Mouse (Mus musculus) brown adipose tissue, adult 24 weeks (tissue): ENCODE results near the gene Clasp1. TPM values are rescaled to one million over a fixed set of nuclear protein-coding genes. Genes with fewer than 3 reads are reported as not detected.

Experiments used
- H3K27ac ChIP-seq: fragments of 200-500 bp; replicated peaks from 2 replicates; pipeline ENCODE4 v1.5.1; 2012; ENCODE audit warnings: low read depth, mild to moderate bottlenecking, low read length
- H3K4me1 ChIP-seq: fragments of 200-500 bp; 2 replicates; pipeline ENCODE4 v1.6.1; 2012; ENCODE audit warnings: low read length, mixed read lengths; ENCODE audit not compliant: control insufficient read depth, insufficient read depth, insufficient read length
- H3K4me3 ChIP-seq: fragments of 200-500 bp; 2 replicates; pipeline ENCODE4 v1.5.1; 2012; ENCODE audit warnings: low read depth, mild to moderate bottlenecking, low read length, moderate library complexity; ENCODE audit not compliant: insufficient read depth
- polyA plus RNA-seq: library from polyadenylated mRNA; stranded (reverse); fragments of >200 nt; gene quantifications from 2 replicates; pipeline ENCODE4 v1.2.4, GENCODE M21; 2012; ENCODE audit not compliant: missing spikeins, insufficient read depth, insufficient read length

Clasp1 gene
- polyA plus RNA-seq, 1 experiment = 11.5 TPM

- no peak overlapping the region for H3K27ac ChIP-seq
- no peak overlapping the region for H3K4me3 ChIP-seq
- no peaks in the 10 kb centered on the region for H3K4me1 ChIP-seq
These were observed 261.3 kb downstream of the Clasp1 start for GRCm38 (mm10) chr1:118649933-118650770.

GRCm38 (mm10) chr1:118650771-118651080, 261.9 kb downstream of the Clasp1 start:
- no peaks in the 10 kb centered on the region for H3K4me1 ChIP-seq
- H3K4me3 ChIP-seq = no peak overlapping the region
- no peak overlapping the region for H3K27ac ChIP-seq

GRCm38 (mm10) chr1:118658716-118659115, 269.9 kb downstream of the Clasp1 start:
- H3K27ac ChIP-seq = no peak overlapping the region
- no peak overlapping the region for H3K4me3 ChIP-seq
- no peaks in the 10 kb centered on the region for H3K4me1 ChIP-seq

- H3K4me1 ChIP-seq = no peaks in the 10 kb centered on the region
- H3K4me3 ChIP-seq = no peak overlapping the region
- H3K27ac ChIP-seq = no peak overlapping the region
These were observed 272.1 kb downstream of the Clasp1 start for GRCm38 (mm10) chr1:118660880-118661465.

Other genes starting within 250 kb of the Clasp1 start
- gene Gm29106, start 212.5 kb upstream of the Clasp1 start, polyA plus RNA-seq = not detected in 2 replicates
- gene Tsn, start 77.3 kb upstream of the Clasp1 start, polyA plus RNA-seq = 37.9 and 41.4 TPM in 2 replicates
- 18.9 and 23.5 TPM in 2 replicates for gene Nifk, start 67.2 kb upstream of the Clasp1 start, polyA plus RNA-seq
- 0.20 and 0.88 TPM in 2 replicates for gene Tfcp2l1, start 238.9 kb downstream of the Clasp1 start, polyA plus RNA-seq